Mouse (Mus musculus) intestine, embryonic 14.5 days (tissue): ENCODE data around the gene Abhd5. TPM values are rescaled to one million over a fixed set of nuclear protein-coding genes. Genes with fewer than 3 reads are reported as not detected.
A peak's percentile ranks its signal among the peaks of the same experiment; 100 is the strongest.

Experiments used
- ATAC-seq: fragments of 200-750 bp; cut with Nextera tagmentation; replicated peaks from 2 replicates; pipeline ENCODE4 v1.8.0; 2017; ENCODE audit warnings: low read depth, moderate number of reproducible peaks, moderate TSS enrichment, moderate library complexity; ENCODE audit not compliant: low FRiP score, low TSS enrichment
- DNase-seq: peaks from one replicate; pipeline ENCODE4 v3.0.0-alpha.2; 2018; ENCODE audit warnings: low spot score
- H3K27ac ChIP-seq: fragments of 300-500 bp; sonication (generic); 2 replicates; pipeline ENCODE4 v1.5.1; 2014; ENCODE audit warnings: low read depth, mild to moderate bottlenecking, control low read depth
- H3K27me3 ChIP-seq: fragments of 300-500 bp; sonication (generic); replicated peaks from 2 replicates; pipeline ENCODE4 v1.6.1; 2014; ENCODE audit warnings: low read length, control low read depth; ENCODE audit not compliant: control insufficient read depth, insufficient read depth
- H3K36me3 ChIP-seq: fragments of 300-500 bp; sonication (generic); 2 replicates; pipeline ENCODE4 v1.6.1; 2014; ENCODE audit warnings: low read length, control low read depth; ENCODE audit not compliant: control insufficient read depth, insufficient read depth
- H3K4me1 ChIP-seq: fragments of 300-500 bp; sonication (generic); replicated peaks from 2 replicates; pipeline ENCODE4 v1.6.1; 2014; ENCODE audit warnings: low read length, control low read depth, mixed read lengths; ENCODE audit not compliant: control insufficient read depth, insufficient read depth
- H3K4me2 ChIP-seq: fragments of 300-500 bp; sonication (generic); 2 replicates; pipeline ENCODE4 v1.6.1; 2014; ENCODE audit warnings: low read length
- H3K4me3 ChIP-seq: fragments of 300-500 bp; sonication (generic); 2 replicates; pipeline ENCODE4 v1.5.1; 2014; ENCODE audit warnings: low read depth, low read length, control low read depth, mixed read lengths
- H3K9ac ChIP-seq: fragments of 300-500 bp; sonication (generic); 2 replicates; pipeline ENCODE4 v1.6.1; 2014; ENCODE audit warnings: mild to moderate bottlenecking, low read length
- H3K9me3 ChIP-seq: fragments of 300-500 bp; sonication (generic); 2 replicates; pipeline ENCODE4 v1.6.1; 2016; ENCODE audit warnings: low read length, control low read depth; ENCODE audit not compliant: control insufficient read depth
- WGBS: fragments of 180-500 bp; shearing (Covaris S2); extraction: QIAGEN DNeasy Blood & Tissue Kit; methylation state at CpG from one replicate; pipeline ENCODE4 v1.1.7; 2014; 5-methylcytosine and 5-hydroxymethylcytosine counted together
- polyA plus RNA-seq: library from polyadenylated mRNA; unstranded; fragments of >200 nt; fragmentation: Nextera tagmentation; extraction: Ambion mirVana; gene quantifications from 2 replicates; pipeline ENCODE4 v1.2.1, GENCODE M21; 2014

The Abhd5 gene
- polyA plus RNA-seq, 1 experiment from 2014 or later = 20.7 TPM

DNA sequence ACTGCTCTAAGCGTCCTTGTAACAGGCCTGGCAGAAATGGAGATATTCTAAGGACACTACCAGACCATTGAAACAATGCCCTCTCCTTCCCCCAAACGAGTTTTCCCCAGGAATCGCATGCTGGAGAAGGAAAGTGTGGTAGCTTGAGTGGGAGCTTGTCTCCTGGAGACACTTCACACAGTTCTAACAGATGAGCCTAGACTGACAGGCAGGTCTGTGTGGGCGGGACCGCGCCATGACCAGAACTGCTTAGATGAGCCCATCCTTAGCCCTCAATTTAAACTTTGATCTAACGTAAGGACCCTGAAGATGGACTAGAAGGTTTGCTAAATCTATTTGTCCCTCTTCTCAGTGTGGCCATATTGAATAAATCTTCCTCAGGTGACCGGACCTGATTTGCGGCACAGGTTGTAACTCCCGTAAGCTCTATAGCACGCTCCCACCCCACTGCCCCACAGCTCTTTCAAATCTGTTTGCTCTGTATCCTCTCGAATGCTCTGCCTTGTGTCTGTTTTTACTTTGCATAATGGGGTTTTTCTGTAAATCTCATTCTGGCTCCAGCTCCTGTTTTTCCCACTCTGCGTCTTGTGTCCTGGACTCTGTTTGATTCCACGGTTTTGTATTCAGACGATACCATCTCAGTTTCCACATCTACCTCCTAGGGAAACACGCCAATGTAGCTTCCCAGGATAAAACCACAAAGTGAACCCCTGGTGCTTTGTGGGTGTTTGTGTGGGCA, 59.2 kb downstream of the Abhd5 start:
- Histone ChIP-seq H3K27ac (no peak overlapping the region), H3K4me1 (no peaks in the 10 kb centered on the region), H3K4me2 (no peak overlapping the region), H3K36me3 (no peaks in the 10 kb centered on the region), H3K27me3 (no peaks in the 10 kb centered on the region), H3K4me3 (no peak overlapping the region), H3K9me3 (no peaks in the 10 kb centered on the region), H3K9ac (no peak overlapping the region)
- WGBS = 89% methylated on average over 16 of the region's 16 CpGs
- DNase-seq (no peak), ATAC-seq (no peak)

DNA sequence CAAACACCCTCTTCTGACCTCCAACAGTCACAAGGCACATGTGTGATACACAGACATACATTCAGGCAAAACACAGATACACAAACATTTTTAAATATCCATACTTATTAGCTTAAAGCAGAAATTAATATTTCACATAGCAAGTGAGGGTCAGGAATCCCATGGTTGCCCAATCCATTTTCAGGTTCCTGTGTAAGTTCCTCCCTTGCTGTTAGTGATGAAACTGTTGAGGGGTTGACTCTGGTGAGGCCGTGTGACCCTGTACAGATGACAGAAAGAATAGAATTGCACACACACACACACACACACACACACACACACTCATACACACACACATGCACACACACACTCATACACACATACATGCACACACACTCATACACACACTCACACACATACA, 63.2 kb downstream of the Abhd5 start:
- Histone ChIP-seq H3K27ac (no peak overlapping the region), H3K4me1 (no peaks in the 10 kb centered on the region), H3K27me3 (no peaks in the 10 kb centered on the region), H3K4me3 (no peak overlapping the region), H3K9ac (no peak overlapping the region), H3K4me2 (no peak overlapping the region), H3K9me3 (peaks cover 4% of the 10 kb centered on the region), H3K36me3 (no peaks in the 10 kb centered on the region)
- DNase-seq = no peak
- ATAC-seq = no peak
- WGBS = 90% methylated on average over 1 of the region's 1 CpGs

DNA sequence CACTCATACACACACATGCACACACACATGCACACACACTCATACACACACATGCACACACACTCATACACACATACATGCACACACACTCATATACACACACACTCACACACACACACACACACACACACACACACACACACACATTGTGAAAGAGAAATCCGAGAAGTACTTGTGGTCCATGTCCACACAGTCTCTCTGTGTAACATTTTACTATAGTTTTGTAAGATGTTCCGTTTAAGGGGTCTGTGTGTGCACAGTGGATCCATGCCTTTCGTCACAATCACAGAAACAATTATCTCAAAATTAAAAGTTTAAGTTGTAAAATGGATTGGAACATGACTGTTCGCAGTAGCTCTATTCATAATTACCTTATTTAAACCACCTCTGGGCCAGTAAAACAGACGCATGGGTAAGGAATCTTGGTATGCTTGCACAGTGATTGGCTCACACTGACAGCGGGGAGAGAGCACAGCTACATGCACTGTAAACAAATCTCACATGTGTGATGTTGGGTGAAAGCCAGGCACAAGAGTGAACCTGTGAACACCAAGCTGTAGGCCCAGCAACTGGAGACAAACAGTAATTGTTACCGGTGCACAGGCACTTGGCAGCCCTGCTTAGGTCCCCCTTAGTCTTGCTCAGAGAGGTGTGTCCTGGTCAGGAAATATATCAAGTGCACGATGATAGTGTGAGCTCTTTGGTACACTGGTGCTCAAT, 63.8 kb downstream of the Abhd5 start:
- no peak for DNase-seq
- H3K27ac ChIP-seq = no peak overlapping the region
- H3K9ac ChIP-seq = no peak overlapping the region
- H3K27me3 ChIP-seq = no peaks in the 10 kb centered on the region
- no peak overlapping the region for H3K4me3 ChIP-seq
- no peak overlapping the region for H3K4me2 ChIP-seq
- no peaks in the 10 kb centered on the region for H3K36me3 ChIP-seq
- WGBS = 70% methylated on average over 8 of the region's 8 CpGs
- H3K4me1 ChIP-seq = no peaks in the 10 kb centered on the region
- ATAC-seq = no peak
- peaks cover 4% of the 10 kb centered on the region for H3K9me3 ChIP-seq

DNA sequence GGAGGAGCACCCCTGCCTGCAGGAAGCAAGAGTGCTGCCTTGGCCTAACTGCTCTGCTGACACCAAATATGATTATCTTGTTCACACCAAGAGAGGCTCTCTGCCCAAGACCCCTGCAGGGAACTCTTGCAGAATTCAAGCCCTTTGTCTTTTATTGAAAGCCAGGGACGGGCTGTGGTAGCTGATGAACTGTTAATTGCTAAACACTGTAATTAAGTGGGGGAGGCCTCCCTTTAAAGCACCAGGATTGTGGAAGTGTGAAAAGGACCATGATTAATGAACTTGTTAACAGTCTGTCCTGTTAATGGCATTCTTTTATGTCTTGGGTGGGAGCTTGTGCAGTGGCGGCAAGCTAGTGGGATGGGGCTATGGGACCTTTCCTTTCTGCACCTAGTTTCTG, 65.2 kb downstream of the Abhd5 start:
- WGBS = 52% methylated on average over 2 of the region's 2 CpGs
- Histone ChIP-seq H3K4me1 (no peaks in the 10 kb centered on the region), H3K4me3 (no peak overlapping the region), H3K9me3 (peaks cover 4% of the 10 kb centered on the region), H3K4me2 (no peak overlapping the region), H3K9ac (no peak overlapping the region), H3K27me3 (no peaks in the 10 kb centered on the region), H3K36me3 (no peaks in the 10 kb centered on the region), H3K27ac (no peak overlapping the region)
- DNase-seq = no peak
- no peak for ATAC-seq

DNA sequence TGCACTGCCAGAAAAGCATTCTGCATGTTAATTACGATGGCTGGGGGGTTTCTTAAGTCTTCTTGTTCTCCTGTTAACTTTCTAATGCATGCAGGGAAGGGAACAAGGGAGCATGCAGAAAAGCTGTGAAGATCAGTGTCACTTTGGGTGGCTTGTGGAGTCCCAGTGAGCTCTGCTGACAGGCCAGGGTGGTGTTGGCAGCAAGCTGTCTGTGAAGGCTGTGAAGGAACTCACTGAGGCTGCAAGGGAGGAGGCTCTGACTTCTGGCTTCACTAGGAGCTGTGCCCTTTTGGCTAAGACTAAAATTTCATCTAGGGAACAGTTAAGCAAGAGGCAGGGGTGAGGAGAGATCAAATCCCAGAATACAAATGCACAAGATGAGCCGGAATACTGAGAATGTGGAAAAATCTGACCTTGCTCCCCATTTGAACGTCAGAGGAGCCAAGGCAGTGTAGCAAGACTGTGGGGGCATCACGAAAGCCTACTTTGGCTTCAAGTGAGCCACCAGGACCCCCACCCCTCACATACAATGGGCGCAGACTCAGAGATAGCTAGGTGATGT, 68.9 kb downstream of the Abhd5 start:
- Histone ChIP-seq H3K27me3 (no peaks in the 10 kb centered on the region), H3K9me3 (peaks cover 4% of the 10 kb centered on the region), H3K36me3 (no peaks in the 10 kb centered on the region), H3K4me3 (no peak overlapping the region), H3K4me1 (no peaks in the 10 kb centered on the region), H3K27ac (no peak overlapping the region), H3K9ac (no peak overlapping the region), H3K4me2 (no peak overlapping the region)
- WGBS = 73% methylated on average over 5 of the region's 5 CpGs
- ATAC-seq (no peak), DNase-seq (no peak)

DNA sequence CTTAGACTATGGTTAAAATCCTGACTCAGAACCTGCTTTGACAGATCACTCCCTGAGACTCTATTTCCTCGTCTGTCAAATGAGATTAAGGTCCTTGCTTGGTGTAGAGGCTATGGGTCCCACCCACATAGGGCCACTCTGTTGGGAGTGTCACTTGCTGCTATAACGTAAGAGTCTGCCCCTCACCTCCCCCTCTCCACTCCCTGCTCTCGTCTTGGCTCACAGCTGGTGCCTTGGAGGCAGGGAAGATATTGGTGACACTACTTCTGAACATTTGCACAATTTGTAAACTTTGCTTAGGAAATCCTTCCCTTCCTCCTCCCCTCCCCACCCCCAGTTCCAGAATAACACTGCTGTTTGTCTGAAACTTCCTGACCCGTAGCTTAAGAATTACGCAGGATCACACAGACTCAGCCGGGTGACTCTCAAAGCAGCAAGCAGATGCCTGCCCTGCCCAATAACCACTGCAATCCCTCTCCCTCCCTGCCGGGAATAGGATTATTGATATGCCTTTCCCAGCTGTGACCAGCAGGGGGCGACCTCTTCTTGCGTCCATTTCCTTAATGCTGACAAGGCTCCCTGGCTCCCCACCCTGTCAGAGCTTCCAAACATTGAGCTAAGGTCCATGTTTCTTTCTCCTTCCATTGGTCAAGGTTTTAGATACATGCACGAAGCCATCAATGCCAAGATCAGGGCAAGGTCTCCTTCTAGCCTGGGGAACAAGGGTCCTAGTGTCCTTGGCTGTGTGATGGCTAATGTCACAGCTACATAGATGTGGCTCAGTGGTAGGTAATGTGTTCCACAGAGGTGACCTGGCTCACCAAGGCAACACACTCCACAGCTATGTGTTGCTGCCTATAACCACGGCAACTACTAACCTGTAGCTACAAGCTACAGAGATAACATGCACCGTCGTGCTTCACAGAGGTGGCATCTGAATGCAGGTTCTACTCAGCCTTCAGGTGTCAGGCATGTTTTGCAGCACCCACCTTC, 69.7 kb downstream of the Abhd5 start:
- Histone ChIP-seq H3K4me2 (no peak overlapping the region), H3K36me3 (no peaks in the 10 kb centered on the region), H3K4me1 (no peaks in the 10 kb centered on the region), H3K9me3 (peaks cover 4% of the 10 kb centered on the region), H3K4me3 (no peak overlapping the region), H3K27ac (no peak overlapping the region), H3K9ac (no peak overlapping the region), H3K27me3 (no peaks in the 10 kb centered on the region)
- ATAC-seq (0 out of 2 replicates have a peak, but pooled peaks have one; percentile 36), DNase-seq (peak; percentile 93)
- 23% methylated on average over 13 of the region's 13 CpGs for WGBS

DNA sequence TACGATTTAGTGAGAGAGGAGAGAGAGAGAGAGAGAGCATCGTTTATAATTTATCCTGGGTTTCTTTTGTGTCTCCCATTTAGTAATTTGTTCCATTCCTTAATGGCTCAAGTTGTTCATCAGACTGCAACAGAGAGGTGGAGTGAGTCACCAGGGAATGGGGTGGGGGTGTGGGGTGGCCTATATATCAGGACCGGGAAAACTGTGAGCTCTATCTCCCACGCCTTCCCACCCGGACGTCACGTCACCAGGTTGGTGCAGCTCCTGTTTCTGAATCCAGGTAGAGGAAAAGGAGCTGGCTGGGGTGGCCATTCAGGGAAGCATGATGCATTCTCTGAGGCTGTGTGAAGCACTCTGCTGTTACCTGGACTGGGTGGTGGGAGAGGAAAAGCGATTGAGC, 70.5 kb downstream of the Abhd5 start:
- Histone ChIP-seq H3K9me3 (peaks cover 4% of the 10 kb centered on the region), H3K4me3 (no peak overlapping the region), H3K4me1 (no peaks in the 10 kb centered on the region), H3K27ac (no peak overlapping the region), H3K9ac (no peak overlapping the region), H3K36me3 (no peaks in the 10 kb centered on the region), H3K4me2 (no peak overlapping the region), H3K27me3 (no peaks in the 10 kb centered on the region)
- 80% methylated on average over 8 of the region's 8 CpGs for WGBS
- no peak for ATAC-seq
- no peak for DNase-seq

DNA sequence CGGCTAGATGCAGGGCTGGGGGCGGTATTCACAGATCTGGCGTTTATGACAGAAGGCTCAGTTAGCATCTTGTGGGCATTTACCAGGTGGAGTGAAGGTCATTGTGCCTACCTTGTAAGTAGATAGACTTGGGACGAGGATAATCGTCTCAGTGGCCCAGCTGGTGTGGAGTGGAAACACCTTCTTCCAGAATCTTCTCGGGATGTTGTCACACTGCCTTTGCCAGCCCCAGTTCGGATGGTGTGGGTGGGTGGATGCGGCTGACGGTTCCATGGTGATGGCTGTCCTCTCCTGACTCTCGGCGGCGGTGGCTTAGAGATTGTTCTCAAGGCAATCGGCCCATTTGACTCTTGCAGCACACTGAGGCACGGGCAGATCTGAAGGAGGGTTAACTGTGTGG, 71.3 kb downstream of the Abhd5 start:
- WGBS = 81% methylated on average over 14 of the region's 14 CpGs
- Histone ChIP-seq H3K36me3 (no peaks in the 10 kb centered on the region), H3K9ac (no peak overlapping the region), H3K27ac (no peak overlapping the region), H3K27me3 (no peaks in the 10 kb centered on the region), H3K4me3 (no peak overlapping the region), H3K4me1 (no peaks in the 10 kb centered on the region), H3K4me2 (no peak overlapping the region), H3K9me3 (peaks cover 4% of the 10 kb centered on the region)
- DNase-seq (no peak), ATAC-seq (no peak)
